Mouse (Mus musculus) forelimb bud, embryonic 11.5 days (tissue): ENCODE results near the gene Smad6.

Source experiments
- DNase-seq: peaks from one replicate; pipeline ENCODE4 v3.0.0-alpha.2; 2012; ENCODE audit warnings: low read depth, low spot score

The Smad6 gene

DNA sequence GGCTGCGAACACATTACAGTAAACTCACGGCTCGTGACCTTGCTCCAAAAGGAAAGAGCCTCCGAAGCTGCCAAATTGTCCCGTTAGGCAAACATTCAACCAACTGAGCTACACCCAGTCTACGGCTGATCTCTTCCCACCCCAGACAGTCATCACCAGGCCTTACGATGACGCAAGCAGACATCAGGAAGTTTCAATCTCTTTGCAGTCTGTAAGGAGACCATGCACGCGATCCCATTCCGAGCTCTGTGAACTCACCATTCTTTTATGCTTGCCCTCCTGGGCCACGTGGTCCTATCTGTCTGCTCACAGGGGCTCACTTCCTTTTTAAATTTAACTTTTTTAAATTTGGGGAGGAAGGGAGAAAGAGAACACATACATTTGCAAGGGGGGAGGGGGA is 32.6 kb downstream of the Smad6 start:
- DNase-seq = no peak

DNA sequence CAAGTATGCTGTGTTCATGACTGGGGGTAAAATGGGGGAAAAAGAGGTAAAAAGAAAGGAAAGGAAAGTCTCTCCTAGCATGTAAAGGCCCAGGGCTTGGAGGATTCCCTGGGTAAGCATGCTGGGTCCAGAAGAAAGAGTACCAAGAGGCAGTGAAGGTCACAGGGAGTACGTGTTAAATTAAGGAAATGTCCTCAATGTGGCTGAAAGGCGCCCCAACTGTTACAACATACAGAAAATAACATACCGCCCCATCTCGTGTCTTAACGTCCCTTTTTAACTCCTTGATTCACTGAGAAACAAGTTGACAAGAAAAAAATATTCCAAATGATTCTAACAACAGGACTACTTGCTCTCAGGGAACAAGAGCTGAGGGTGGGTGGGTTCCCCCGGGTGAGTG is 36.7 kb downstream of the Smad6 start:
- DNase-seq = no peak

DNA sequence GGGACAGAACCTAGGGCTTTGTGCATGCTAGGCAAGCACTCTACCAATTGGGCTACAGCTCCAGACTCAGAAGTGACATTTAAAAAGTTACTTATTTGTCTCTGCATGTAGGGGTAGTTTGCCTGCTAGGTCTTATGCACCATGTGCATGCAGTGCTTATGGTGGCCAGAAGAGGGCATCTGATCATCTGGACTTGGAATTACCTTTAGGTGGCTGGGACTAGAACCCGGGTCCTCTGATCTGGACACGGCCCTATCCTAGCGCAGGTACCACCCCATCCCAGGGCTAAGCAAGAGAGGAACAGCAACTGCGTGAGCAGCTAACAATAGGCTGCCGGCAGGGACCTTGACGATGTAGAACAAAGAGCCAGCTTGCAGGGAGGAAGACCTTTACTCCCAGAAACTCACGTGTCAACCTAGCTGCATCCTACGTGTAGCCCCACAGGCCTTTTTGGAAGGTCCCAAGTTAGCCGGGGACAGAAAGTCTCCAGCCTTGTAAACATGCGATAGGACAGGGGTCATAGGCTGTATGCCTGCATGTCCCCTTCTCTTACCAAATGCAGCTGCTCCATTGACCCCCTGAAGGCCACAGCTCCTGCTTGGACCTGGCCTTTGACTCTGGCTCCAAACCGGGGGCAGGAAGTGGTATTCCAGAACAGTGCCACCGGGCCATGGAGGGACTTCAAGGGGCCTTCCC is 38.8 kb downstream of the Smad6 start:
- DNase-seq = no peak

DNA sequence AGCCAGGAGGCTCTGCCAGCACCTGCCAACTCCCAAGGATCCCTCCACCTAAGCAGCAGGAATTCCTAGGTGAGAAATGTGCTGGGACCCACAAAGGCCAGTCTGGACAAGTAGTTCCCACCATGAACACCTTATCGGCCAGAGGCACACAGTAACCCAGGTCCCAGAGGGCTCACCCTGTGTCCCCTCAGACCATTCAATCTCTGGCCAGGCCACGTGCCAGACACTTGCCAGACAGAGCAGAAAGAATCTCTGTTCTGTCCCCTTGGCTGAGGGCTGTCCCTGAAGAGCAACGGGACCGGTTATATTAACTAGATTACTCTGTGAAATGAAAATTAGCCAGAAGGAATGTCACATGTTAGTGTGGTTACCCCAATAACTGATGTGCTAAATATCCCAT is 39.9 kb downstream of the Smad6 start:
- no peak for DNase-seq

DNA sequence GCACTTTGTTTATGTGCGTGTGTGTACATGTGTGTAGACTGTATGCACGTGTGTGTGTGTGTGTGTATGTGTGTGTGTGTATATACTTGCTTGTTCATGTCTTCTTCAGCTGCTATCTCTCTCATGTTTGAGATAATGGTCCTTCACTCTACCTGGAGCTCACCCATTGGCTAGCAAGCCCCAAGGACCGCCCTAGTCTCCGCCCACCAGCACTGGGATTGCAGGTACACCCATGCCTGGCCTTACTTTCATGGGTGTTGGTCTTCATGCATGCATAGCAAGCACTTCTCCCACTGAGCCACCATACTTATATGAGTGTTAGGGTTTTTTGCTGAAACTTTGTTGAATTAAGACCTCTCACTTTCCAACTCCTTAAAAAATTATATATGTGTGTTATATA is 40.5 kb downstream of the Smad6 start:
- no peak for DNase-seq

DNA sequence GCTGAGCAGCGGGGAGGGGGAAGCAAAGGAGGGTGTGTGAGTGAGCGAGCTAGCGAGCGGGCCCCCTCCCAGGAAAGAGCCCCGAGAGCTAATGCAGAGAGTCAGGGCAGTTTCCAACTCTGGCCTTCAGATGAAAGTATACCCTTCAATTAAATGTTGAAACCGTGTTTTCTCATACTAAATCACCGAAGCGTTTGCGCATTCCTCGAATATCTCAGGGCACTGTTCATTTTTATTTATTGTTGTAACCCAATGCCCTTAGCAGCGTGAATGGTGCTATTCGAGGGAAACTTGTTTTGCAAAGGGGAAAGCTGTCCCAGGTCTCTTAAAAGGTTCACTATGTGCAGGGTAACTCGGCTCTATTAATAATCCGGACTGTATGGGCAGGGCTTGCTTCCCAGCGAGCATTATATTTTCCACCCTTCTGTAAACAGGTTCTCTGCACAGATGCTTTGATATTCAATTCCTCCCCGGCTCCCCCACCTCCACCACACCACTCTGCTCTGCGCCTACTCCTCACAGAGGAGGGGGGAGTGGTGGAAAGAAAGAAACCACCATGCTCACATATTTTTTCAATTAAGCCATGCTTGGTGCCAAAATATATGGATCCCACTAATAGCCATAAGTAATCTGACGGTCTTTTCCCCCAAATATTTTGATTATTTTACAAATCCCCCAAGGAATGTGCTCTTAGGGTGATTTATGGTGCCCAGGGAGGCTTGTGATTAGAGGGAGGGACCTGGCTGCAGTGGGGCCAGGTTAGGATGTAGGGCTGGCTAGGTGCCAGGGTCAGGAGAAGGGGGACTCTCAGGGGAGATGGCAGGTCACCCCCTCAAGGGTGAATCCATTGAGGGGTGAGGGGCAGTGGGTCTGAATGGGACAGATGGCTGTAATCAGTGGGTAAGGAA is 41.4 kb downstream of the Smad6 start:
- DNase-seq = peak; percentile 84

DNA sequence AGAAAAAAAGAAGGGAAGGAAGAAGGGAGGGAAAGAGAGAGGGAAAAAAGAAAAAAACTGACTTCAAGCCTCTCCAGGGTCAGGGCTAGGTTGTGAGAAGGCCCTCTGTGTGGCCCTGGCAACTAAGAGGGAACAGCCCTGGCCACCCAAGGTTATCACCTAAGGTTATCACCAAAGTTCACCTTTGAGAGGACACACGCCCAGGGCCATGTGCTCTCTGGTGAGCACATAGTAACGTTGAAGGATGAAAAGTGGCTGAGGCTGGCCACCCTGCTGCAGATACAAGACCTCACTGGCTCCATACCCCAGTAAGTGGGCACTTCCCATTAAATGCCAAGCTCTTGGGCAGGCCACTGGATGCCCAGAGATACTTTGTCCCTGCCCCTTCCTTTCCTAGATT is 42.6 kb downstream of the Smad6 start:
- DNase-seq = no peak

DNA sequence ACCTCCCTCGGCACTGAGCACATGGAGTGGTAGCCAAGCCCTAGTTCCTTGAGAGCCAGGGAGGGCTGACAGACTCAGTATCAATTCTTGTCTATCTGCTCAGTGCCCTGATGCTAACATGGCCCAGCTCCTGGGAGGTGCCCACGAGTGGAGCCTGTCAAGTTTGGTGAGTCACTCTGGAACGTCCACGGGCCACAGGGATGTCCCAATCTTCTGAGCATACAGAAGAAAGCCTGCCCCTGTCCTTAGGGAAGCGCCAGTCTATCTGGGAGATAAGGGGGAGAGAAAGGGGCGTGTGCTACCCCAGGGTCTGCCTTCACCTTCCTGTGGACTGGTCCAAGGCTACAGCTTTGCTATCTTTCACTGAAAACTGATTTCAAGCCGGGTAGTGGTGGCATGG is 43.2 kb downstream of the Smad6 start:
- DNase-seq = no peak

DNA sequence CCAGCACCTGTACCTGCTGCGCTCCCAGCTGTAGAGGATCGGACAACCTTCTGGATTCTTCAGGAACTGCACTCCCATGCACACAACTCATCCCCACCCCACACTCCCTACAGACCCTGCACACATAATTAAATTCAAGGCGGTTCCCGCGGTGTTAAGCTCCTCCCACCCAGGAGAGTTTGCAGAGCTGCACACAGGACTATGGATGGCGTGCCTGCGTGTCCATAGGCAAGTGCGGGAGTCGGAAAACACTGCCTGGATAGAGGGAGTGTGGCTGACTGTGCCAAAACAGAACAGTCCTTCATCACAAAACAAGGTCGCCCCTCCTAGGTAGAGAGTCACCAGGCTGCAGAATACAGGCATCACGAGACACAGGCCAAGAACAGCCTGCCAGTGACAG is 45.9 kb downstream of the Smad6 start:
- DNase-seq = no peak

DNA sequence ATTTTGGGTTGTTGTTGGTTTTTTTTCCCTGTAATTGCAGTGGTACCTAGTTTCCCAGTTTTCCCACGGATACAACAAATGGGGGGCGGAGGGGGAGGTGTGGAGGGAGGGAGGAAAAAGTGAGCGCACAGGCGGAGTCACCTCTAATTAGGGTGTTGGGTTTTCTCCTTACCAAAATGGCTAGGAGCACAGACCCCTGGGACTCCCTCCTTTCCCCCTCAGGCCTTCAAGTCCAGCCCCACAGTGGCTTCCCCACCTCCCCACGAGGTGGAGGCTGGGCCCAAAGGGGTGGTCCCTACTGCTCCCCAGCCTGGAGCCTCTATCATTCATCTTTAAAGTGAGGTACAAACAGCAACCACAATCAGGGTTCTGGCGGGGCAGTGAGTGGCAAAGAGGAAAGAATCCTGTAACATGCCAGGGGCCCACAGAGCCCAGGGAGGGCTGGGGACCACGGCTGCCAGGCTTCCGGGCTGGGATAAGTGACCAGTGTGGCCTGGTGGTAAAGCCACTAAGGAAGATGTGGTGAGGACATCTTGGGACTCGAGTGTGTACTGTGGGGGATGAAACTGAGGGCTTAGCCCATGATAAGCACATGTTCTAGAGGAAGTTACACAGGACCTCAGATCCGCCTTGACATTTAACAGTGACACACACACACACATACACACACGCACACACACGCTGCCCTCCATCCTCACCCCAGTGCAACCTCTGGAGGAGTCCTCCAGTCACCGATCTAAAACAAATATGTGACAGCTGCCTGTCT is 47.4 kb downstream of the Smad6 start:
- DNase-seq = no peak

DNA sequence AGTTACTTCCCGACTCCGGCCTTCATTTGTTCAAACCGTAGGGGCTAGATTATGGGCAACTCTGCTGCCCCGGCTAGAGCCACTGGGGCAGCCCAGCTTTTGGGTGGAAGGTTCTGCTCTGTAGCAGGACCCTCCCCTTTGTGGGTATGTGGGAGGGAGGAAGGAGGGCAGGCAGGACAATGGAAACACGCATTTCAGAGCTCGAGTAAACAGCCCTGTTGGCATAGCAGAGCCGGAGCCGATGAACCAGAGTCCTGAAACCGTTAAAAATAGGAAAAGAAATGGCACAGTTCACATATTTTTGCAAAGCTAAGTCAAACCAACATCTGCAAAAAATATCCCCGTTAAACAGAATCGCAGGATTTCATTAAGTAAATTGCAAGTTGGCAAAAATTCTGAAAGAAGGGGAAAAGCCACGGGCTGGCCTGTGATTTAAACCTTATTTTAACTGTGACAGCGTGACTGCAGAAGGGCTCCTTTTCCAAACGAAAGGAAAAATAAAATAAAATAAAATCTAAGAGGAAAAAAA is 48.1 kb downstream of the Smad6 start:
- no peak for DNase-seq

DNA sequence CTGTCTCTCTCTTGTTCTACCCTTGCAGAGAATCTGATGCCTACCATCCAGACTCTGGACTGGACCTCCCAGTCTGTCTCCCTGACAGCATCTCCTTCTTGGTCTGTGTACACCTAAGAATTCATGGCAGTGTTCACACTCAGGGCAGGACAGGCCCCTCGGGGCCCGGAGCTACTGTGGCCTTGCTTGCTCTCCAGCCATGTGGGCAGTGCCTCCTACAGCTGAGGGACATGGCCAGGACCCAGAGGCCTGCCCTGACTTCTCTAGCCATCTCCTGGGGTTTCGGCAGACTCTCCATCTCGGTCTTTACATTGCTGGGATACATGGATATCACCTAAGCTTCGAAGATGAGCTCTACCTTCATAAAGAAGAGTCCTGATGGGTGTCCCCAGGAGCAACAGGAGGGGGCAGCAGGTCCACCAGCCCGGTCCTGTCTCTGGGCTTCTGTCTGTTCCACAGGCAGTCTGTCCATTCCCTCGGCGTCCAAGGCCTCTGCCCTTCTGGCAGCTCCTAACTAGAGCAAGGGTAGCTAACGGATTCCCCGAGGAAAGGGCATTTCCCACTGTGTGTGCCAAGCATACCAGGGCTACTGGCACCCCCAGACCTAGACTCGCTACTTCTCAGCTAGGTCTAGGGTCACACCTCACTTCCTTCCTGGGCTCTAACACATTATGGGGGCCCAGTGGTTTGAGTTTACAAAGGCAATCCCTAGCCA is 49.1 kb downstream of the Smad6 start:
- no peak for DNase-seq

DNA sequence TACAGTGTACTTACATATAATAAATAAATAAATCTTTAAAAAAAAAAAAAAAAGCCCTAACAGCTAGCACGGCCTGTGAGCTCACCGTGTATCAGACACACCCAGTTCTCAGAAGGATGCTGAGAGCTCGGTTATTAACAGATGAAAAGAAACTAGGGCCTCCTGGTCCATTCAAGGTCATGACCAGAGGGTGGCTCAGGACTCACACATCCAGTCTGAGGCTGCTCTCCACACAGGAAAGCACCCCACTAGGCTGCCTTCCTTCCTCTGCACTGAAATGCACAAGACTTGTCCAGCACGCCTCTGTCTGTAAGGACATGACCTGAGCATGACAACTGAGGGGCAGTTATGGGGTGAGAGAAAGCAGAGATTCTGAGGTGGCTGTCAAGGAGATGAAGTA is 50.3 kb downstream of the Smad6 start:
- no peak for DNase-seq

DNA sequence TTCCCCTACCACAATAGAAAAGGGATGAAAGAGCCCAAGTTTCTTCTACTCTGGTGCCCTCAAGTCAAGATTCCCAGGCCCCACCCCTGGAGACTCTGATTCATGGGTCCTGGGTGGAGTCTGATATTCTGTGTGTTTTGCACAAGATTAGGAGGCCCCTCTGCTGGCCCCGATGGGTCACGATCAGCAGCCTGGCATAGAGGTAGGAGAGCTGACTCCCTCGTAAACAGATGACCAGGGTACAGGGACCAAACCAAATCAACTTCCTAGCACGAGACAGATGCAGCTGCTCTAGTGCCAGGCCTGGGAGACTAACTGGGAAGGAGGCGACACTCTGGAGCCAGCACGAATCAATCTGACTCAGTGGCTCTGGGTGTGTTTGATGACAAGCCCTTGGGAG is 51.0 kb downstream of the Smad6 start:
- no peak for DNase-seq

DNA sequence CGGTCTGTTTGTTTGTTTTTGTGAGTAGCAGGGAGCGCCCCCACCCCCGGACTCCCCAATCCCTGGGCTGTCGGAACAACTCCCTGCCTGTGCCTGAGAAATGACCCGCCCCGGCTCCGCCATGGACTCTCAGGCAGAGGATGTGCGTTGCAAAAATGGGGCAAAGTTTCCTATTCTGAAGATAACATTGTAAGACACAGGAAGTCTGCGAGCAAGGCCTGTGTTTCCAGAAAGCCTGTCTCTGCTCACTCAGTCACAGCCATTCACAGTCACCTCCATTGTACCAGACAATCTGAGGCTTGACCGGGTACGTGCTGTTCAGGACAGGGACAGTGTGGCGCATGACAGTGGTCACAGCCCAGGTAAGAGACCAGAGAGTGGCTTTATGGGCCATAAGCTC is 51.5 kb downstream of the Smad6 start:
- no peak for DNase-seq

DNA sequence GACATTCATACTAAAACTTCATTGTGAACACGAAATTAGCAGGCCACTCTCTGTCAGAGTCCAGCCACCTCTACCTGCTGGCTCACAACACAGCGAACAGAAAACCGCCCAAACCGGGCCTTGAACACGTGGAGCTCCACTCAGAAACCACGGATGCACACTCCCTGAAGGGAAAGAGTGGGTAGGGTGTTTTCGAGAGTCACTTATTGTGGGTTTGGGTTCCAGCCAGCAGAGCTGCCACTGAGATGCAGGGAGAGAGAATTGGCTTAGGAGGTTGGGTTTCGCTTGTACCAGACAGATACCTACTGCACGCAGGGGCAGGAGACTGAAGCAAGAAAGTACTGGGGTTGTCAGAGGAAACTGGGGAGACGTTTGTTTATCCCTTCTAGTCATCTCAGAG is 52.4 kb downstream of the Smad6 start:
- no peak for DNase-seq

DNA sequence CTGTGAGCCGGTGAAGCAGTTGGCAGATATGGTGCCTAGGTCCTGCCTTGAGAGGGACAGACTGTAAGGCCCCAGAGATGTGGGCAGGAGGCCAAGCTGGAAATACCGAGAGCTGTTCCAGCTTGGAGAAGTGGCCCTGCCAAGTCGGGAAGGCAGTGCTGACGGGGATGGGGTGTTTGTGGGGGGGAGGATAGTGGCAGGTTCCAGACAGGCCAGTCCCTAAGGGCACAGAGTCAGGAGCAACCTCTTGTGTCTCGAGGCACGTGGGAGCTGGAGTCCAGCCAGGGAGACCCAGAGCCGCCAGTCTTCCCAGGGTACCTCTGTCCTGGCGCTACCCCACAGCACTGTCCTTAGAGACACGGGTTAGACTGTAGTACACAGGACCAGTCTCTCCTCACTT is 53.3 kb downstream of the Smad6 start:
- no peak for DNase-seq

DNA sequence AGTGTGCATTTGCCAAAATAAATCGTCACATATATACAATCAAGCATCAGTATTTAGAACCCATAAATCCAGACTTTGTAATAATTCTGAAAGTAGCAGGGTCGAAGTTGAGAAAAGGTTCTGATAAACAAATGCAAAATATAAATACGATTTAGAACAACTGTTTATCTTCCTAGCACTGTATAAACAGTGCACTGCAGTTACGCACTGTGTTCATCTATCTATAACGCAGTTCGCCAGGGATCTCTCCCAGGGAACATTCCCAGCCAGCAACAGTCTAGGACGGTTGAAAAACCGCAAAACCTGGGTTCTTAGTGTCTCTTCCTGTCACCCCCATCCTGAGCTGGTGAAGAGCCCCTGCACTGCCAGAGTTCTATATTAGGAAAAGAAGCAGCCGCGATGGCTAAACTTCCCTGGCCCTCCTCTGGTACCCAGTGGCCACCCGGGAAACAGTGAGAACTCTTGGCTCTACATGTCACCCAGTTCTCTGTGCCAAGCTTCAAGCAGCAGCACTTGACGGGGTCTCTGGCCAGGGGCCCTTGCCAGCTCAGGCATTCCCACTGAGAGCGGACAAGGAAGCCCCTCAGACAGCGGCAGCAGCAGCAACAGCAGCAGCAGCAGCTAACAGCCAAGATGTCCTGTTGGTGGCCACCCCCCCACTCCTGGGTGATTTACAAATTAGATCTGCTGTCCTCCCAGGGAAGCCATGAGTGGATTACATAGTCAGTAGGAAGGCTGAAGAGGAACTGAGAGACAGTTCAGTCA is 54.3 kb downstream of the Smad6 start:
- DNase-seq = no peak

DNA sequence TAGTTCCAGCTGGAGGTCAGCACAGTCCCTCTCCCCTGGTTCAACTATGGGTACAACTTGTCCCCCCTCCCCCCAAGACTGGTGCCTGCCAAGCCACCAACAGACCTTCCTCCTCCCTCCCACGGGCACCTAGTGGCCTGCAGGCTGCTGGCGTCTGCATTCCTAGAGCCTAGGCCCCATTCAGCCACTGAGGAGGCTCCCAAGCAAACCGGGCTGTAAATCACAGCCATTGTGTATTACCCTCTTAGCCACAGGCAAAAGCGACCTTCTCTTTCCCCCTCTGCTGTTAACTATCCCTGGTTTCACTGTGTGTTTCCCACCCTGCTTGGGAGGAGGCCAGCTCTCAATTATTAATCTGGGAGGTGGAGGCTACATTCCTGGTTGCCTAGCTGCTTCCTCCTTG is 56.3 kb downstream of the Smad6 start:
- DNase-seq = no peak

DNA sequence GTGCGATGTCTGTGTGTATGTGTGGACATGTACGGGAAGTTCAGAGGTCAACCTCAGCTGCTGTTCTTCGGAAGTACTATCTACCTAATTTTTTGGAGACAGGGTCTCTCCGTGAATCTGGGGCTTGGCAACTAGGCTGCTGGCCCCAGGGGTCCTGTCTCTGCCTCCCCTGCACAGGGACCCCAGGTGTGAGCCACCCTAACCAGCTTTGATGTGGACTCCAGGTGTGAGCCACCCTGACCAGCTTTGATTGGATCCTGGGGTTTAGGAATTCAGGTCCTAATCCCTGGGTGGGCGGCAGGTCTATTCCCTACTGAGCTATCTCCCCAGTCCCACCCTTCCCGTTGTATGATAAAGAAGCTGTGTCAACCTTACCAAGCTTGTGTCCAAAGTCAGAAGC is 60.0 kb downstream of the Smad6 start:
- no peak for DNase-seq

DNA sequence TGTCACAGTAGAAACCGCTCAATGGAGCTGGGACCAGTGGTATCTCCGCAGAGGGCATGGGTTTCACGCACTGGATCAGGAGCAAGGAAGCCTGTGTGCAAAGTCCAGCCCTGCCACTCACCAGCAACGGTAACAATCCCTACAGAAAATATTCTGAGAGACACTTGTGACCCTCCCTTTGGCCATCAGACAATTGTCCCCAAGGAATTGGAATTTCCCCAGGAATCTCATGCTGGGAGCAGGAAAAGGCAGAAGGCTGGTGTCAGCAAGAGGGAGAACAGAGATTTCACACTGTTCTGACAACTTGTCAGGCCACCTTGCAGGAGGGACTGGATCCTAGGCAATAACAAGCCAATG is 61.1 kb downstream of the Smad6 start:
- DNase-seq = no peak
